Comparison of ENCODE assay signal across 25 mouse cellular contexts in the genomic region with DNA sequence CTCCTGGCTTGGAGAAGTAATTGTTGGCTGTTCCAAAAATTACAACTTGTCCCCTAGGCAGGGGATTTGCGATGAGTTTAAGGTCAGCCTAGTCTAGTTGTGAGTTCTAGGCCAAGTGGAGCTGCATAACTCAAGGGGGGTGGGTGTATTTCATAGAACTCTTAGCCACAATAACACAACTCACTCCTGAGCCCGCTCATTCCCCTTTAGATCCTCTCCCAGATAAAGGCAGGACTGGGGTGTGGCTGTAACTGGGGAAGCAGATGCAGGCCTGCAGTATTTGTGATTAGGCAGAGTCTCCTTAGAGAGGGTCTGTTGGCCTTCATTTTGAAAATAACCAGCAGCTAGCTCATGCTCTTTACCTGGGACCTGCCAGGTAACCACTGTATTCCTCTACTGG. TPM values are rescaled to one million over a fixed set of nuclear protein-coding genes. Genes with fewer than 3 reads are reported as not detected.
A peak's percentile ranks its signal among the peaks of the same experiment; 100 is the strongest.
DNase-seq lines count a peak whose midpoint lies in the region; ATAC-seq lines count a peak whose summit lies in the region.
"Had no signal": no experiment of that assay in that cellular context is flagged by ENCODE, and none has a peak within 500 bp of the region (broad histone marks: within the 10 kb centered on the region; RNA-seq: fewer than 3 reads in every experiment).

No protein-coding gene starts in this region.

- peak overlapping the region; percentile 81 for H3K27ac ChIP-seq in liver, embryonic 15.5 days (replicated peaks)
- H3K27ac ChIP-seq: embryonic facial prominence, embryonic 12.5 days; heart, embryonic 15.5 days; intestine, embryonic 15.5 days; layer of hippocampus, adult 2 months; midbrain, embryonic 12.5 days had no signal

- DNase-seq in 416B (ENCODE audit: low read depth), result peak; percentile 8
- peak; percentile 51 for DNase-seq in c-Kit-negative CD71-positive TER-119-positive erythroid progenitor cells, embryonic 14.5 days (ENCODE audit: low read depth, low spot score)
- no peak for DNase-seq in urinary bladder, postnatal 14 days (ENCODE audit: low spot score)
- no peak for DNase-seq in cerebellum, adult 8-10 months
- no peak for DNase-seq in adrenal gland, adult 8-10 months
- DNase-seq in testis, postnatal 10 days (ENCODE audit: low spot score), result no peak
- DNase-seq: adrenal gland, postnatal 25 days; cerebellum, adult 11-12 months; cerebellum, postnatal 14 days; gastrocnemius, postnatal 14 days; heart, adult 18-20 months; kidney, adult 9 months; kidney, postnatal 14 days; lung, adult 18-20 months; lung, postnatal 10 days; thymus, postnatal 25 days had no signal

- 30% methylated on average over 2 of the region's 2 CpGs for WGBS in liver, embryonic 15.5 days (ENCODE audit: insufficient replicate concordance)

- H3K4me3 ChIP-seq in liver, embryonic 15.5 days (replicated peaks), result no peak overlapping the region; the same call in 1 of the 2 replicates
- H3K4me3 ChIP-seq: embryonic facial prominence, embryonic 12.5 days; heart, embryonic 15.5 days; intestine, embryonic 15.5 days; layer of hippocampus, adult 2 months; midbrain, embryonic 12.5 days had no signal

- peak overlapping the region; percentile 34; the same call in 1 of the 2 replicates for H3K9ac ChIP-seq in liver, embryonic 15.5 days
- H3K9ac ChIP-seq: embryonic facial prominence, embryonic 12.5 days; heart, embryonic 15.5 days; intestine, embryonic 15.5 days; midbrain, embryonic 12.5 days had no signal

- peak; percentile 76 for ATAC-seq in erythroid progenitor cell, adult 5-6 weeks (replicated peaks; ENCODE audit: low FRiP score, poor library complexity, severe bottlenecking)
- peak; percentile 81 for ATAC-seq in liver, embryonic 15.5 days (ENCODE audit: insufficient read depth)
- ATAC-seq: forebrain, embryonic 16.5 days; hindbrain, embryonic 16.5 days; intestine, embryonic 15.5 days had no signal

- no peaks in the 10 kb centered on the region for H3K9me3 ChIP-seq in liver, embryonic 15.5 days (replicated peaks)
- H3K9me3 ChIP-seq: embryonic facial prominence, embryonic 12.5 days; heart, embryonic 15.5 days; intestine, embryonic 15.5 days; midbrain, embryonic 12.5 days had no signal

- H3K4me2 ChIP-seq in liver, embryonic 15.5 days, result peak overlapping the region; percentile 64
- H3K4me2 ChIP-seq: embryonic facial prominence, embryonic 12.5 days; heart, embryonic 15.5 days; intestine, embryonic 15.5 days; midbrain, embryonic 12.5 days had no signal

- H3K36me3 ChIP-seq in liver, embryonic 15.5 days (replicated peaks), result peaks cover 20% of the 10 kb centered on the region
- H3K36me3 ChIP-seq: heart, embryonic 15.5 days had no signal

- H3K27me3 ChIP-seq in liver, embryonic 15.5 days, result no peaks in the 10 kb centered on the region
- H3K27me3 ChIP-seq: embryonic facial prominence, embryonic 12.5 days; heart, embryonic 15.5 days; intestine, embryonic 15.5 days; midbrain, embryonic 12.5 days had no signal

- H3K4me1 ChIP-seq in liver, embryonic 15.5 days (replicated peaks), result peaks cover 77% of the 10 kb centered on the region

RNA-seq across cellular contexts. Expression of a gene that starts 58.5 kb away (rescaled TPM):
- total RNA-seq in erythroid progenitor cell, adult 5-6 weeks (2015; ENCODE audit: low replicate concordance), result 13.4 and 24.9 TPM in 2 replicates
- 11.0 and 14.3 TPM in 2 replicates for total RNA-seq in erythroid progenitor cell, adult 5-6 weeks (2017; ENCODE audit: low replicate concordance)
- 48.8 and 50.1 TPM in 2 replicates for polyA plus RNA-seq in liver, embryonic 15.5 days (2015; fragmentation: Nextera tagmentation; extraction: Ambion mirVana)
- 100 to 1,000 TPM; 102 to 114 (median 112) TPM for total RNA-seq in adrenal gland, adult 8-10 months (2022)

RNA-seq across cellular contexts. Expression of a gene that starts 58.6 kb away (rescaled TPM):
- 0.36 TPM in 1 of 2 replicates, not detected in the other for total RNA-seq in erythroid progenitor cell, adult 5-6 weeks (2015; ENCODE audit: low replicate concordance)
- total RNA-seq in erythroid progenitor cell, adult 5-6 weeks (2017; ENCODE audit: low replicate concordance), result 0.15 TPM in 1 of 2 replicates, not detected in the other
- 1.4 and 2.0 TPM in 2 replicates for polyA plus RNA-seq in liver, embryonic 15.5 days (2015; fragmentation: Nextera tagmentation; extraction: Ambion mirVana)
- 10 to 100 TPM; 28.6 to 43.4 (median 29.7) TPM for total RNA-seq in adrenal gland, adult 8-10 months (2022)

Comparison
In these comparisons a context has a peak if more than half of its experiments do, and no peak if none do; other contexts are left out.
1. DNase-seq: peak in 416B (single experiment) and c-Kit-negative CD71-positive TER-119-positive erythroid progenitor cells, embryonic 14.5 days (single experiment); none in urinary bladder, postnatal 14 days (single experiment), cerebellum, adult 8-10 months (single experiment), adrenal gland, adult 8-10 months (single experiment) and testis, postnatal 10 days (single experiment).
2. RNA of a gene that starts 58.6 kb away (total RNA-seq): 28.6 to 43.4 TPM in adrenal gland, adult 8-10 months; 0.15 to 0.36 TPM in erythroid progenitor cell, adult 5-6 weeks; every median in the first group is over 10 times any median in the second.